Mouse (Mus musculus) neural tube, embryonic 14.5 days (tissue): ENCODE measurements around the gene Psma2. TPM values are rescaled to one million over a fixed set of nuclear protein-coding genes. Genes with fewer than 3 reads are reported as not detected.

Experiments used
- ATAC-seq: fragments of 200-750 bp; cut with Nextera tagmentation; 2 replicates; pipeline ENCODE4 v1.8.0; 2017; ENCODE audit warnings: low read depth, mild to moderate bottlenecking, moderate TSS enrichment, moderate library complexity
- H3K27ac ChIP-seq: fragments of 300-500 bp; sonication (generic); 2 replicates; pipeline ENCODE4 v1.5.1; 2014; ENCODE audit warnings: low read depth, mild to moderate bottlenecking, control low read depth, low read length, moderate library complexity, mixed read lengths
- H3K27me3 ChIP-seq: fragments of 300-500 bp; sonication (generic); 2 replicates; pipeline ENCODE4 v1.6.1; 2014; ENCODE audit warnings: low read length; ENCODE audit not compliant: control insufficient read depth, insufficient read depth
- H3K36me3 ChIP-seq: fragments of 300-500 bp; sonication (generic); 2 replicates; pipeline ENCODE4 v1.6.1; 2014; ENCODE audit warnings: low read length, mixed read lengths; ENCODE audit not compliant: control insufficient read depth, insufficient read depth
- H3K4me1 ChIP-seq: fragments of 300-500 bp; sonication (generic); 2 replicates; pipeline ENCODE4 v1.6.1; 2014; ENCODE audit warnings: low read length; ENCODE audit not compliant: control insufficient read depth, insufficient read depth
- H3K4me2 ChIP-seq: fragments of 300-500 bp; sonication (generic); 2 replicates; pipeline ENCODE4 v1.6.1; 2014; ENCODE audit warnings: mild to moderate bottlenecking, low read depth, low read length, control low read depth
- H3K4me3 ChIP-seq: fragments of 300-500 bp; sonication (generic); 2 replicates; pipeline ENCODE4 v1.5.1; 2014; ENCODE audit warnings: low read depth, low read length, control low read depth, mixed read lengths
- H3K9ac ChIP-seq: fragments of 300-500 bp; sonication (generic); replicated peaks from 2 replicates; pipeline ENCODE4 v1.6.1; 2014; ENCODE audit warnings: low read depth, mild to moderate bottlenecking, control low read depth, low read length, mixed read lengths
- H3K9me3 ChIP-seq: fragments of 300-500 bp; sonication (generic); 2 replicates; pipeline ENCODE4 v1.6.1; 2016; ENCODE audit warnings: low read length; ENCODE audit not compliant: control insufficient read depth
- WGBS: fragments of 180-500 bp; shearing (Covaris S2); extraction: QIAGEN DNeasy Blood & Tissue Kit; methylation state at CpG from one replicate; pipeline ENCODE4 v1.1.7; 2014; 5-methylcytosine and 5-hydroxymethylcytosine counted together
- polyA plus RNA-seq: library from polyadenylated mRNA; unstranded; fragments of >200 nt; fragmentation: Nextera tagmentation; extraction: Ambion mirVana; gene quantifications from 2 replicates; pipeline ENCODE4 v1.2.1, GENCODE M21; 2014

Psma2 gene
- polyA plus RNA-seq, 1 experiment from 2014 or later = 181 TPM

- peak within 1 kb of the TSS; percentile 44 for H3K27ac ChIP-seq
- no peaks in the 10 kb centered on the region for H3K27me3 ChIP-seq
- H3K4me3 ChIP-seq = peak within 1 kb of the TSS; percentile 56
- peaks cover 18% of the 10 kb centered on the region for H3K36me3 ChIP-seq
- peak within 1 kb of the TSS; percentile 89 for H3K9ac ChIP-seq
- 0 out of 2 replicates have a peak, but pooled peaks cover 3% of the 10 kb centered on the region for H3K4me1 ChIP-seq
- H3K9me3 ChIP-seq = no peaks in the 10 kb centered on the region
- ATAC-seq = peak; percentile 98
- WGBS = 3% methylated on average over 29 of the region's 29 CpGs
- peak within 1 kb of the TSS; percentile 78 for H3K4me2 ChIP-seq
Measured at GRCm38 (mm10) chr13:14629726-14630641, 16.9 kb downstream of the Psma2 start, which contains the start of gene AW209491. TSS of gene AW209491 (plus strand) at chr13:14630154.

DNA sequence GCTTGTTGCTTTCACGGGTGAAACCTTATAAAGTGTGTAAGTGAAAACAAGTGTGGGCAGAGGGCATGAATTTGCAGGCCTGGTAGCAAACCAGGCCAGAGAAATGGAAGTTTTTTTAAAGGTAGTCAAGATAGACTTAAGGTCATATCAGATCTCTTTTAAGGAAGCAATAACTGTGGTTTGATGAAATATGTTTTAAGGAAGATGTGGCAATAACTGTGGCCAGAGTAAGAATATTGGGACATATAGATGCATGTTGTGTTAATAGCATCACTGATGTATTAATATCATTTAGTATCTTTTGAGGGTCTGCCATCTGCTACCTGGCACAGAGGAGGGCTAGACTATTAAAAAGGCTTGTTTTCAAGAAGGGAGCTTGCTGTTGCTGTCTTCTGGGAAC lies 27.0 kb downstream of the Psma2 start:
- Histone ChIP-seq H3K9me3 (no peaks in the 10 kb centered on the region), H3K9ac (no peak overlapping the region), H3K4me2 (no peak overlapping the region), H3K36me3 (peaks cover 19% of the 10 kb centered on the region), H3K4me1 (no peaks in the 10 kb centered on the region), H3K27me3 (no peaks in the 10 kb centered on the region), H3K4me3 (no peak overlapping the region), H3K27ac (no peak overlapping the region)
- WGBS = 73% methylated on average over 1 of the region's 1 CpGs
- ATAC-seq = no peak

DNA sequence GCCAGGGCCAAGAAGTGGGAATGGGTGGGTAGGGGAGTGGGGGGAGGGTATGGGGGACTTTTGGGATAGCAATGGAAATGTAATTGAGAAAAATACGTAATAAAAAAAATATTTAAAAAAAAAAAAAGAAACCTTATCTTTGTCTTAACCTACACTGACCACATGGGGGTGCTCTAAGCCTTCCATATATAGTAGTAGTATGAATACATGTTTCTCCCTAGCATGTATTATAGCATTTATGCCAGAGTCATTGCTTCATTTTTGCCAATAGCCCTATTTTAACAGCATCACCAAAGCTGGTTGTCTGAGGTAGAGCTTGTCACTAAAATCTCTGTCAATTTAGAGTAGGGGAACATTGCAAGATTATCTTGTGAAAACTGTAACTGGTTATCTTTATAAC lies 36.3 kb downstream of the Psma2 start:
- no peaks in the 10 kb centered on the region for H3K27me3 ChIP-seq
- peak; percentile 81; the same call in 1 of the 2 replicates for ATAC-seq
- no peak overlapping the region for H3K9ac ChIP-seq
- 48% methylated on average over 1 of the region's 1 CpGs for WGBS
- no peak overlapping the region for H3K27ac ChIP-seq
- H3K4me2 ChIP-seq = no peak overlapping the region
- H3K4me3 ChIP-seq = no peak overlapping the region
- no peaks in the 10 kb centered on the region for H3K9me3 ChIP-seq
- no peaks in the 10 kb centered on the region for H3K4me1 ChIP-seq
- no peaks in the 10 kb centered on the region for H3K36me3 ChIP-seq

DNA sequence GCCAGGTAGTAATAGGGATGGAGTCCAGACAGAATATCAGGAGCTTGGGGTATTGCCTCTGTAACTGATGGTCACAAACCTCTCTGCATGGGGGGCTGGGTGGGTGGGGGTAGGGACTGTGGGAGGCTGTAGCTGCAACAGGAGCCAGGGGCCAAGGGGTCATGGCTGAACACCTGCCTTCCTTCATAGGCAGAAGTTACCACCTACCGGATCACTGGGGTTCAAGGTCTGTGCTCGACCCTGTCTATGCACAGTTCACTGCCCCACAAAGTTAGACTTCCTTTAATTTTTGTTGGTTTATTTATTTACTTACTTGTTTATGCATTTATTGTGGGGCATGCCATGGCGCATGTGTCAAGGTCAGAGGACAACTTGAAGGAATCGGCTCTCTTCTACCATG lies 54.1 kb downstream of the Psma2 start:
- no peaks in the 10 kb centered on the region for H3K36me3 ChIP-seq
- H3K27ac ChIP-seq = no peak overlapping the region
- no peaks in the 10 kb centered on the region for H3K4me1 ChIP-seq
- no peaks in the 10 kb centered on the region for H3K27me3 ChIP-seq
- 90% methylated on average over 4 of the region's 4 CpGs for WGBS
- H3K4me2 ChIP-seq = no peak overlapping the region
- ATAC-seq = no peak
- no peak overlapping the region for H3K4me3 ChIP-seq
- H3K9ac ChIP-seq = no peak overlapping the region
- no peaks in the 10 kb centered on the region for H3K9me3 ChIP-seq

- no peak overlapping the region for H3K4me2 ChIP-seq
- H3K27ac ChIP-seq = no peak overlapping the region
- no peaks in the 10 kb centered on the region for H3K4me1 ChIP-seq
- 0 out of 2 replicates have a peak, but pooled peaks have one; percentile 51 for ATAC-seq
- no peak overlapping the region for H3K9ac ChIP-seq
- no peaks in the 10 kb centered on the region for H3K36me3 ChIP-seq
- no peak overlapping the region for H3K4me3 ChIP-seq
- no peaks in the 10 kb centered on the region for H3K27me3 ChIP-seq
- 27% methylated on average over 2 of the region's 2 CpGs for WGBS
- H3K9me3 ChIP-seq = no peaks in the 10 kb centered on the region
Measured at GRCm38 (mm10) chr13:14670342-14670741, 57.3 kb downstream of the Psma2 start.

- Histone ChIP-seq H3K9ac (no peak overlapping the region), H3K4me3 (no peak overlapping the region), H3K27me3 (no peaks in the 10 kb centered on the region), H3K9me3 (no peaks in the 10 kb centered on the region), H3K36me3 (no peaks in the 10 kb centered on the region), H3K27ac (no peak overlapping the region), H3K4me1 (no peaks in the 10 kb centered on the region), H3K4me2 (no peak overlapping the region)
- no peak for ATAC-seq
- WGBS = 73% methylated on average over 3 of the region's 3 CpGs
Measured at GRCm38 (mm10) chr13:14688955-14689354, 75.9 kb downstream of the Psma2 start.

DNA sequence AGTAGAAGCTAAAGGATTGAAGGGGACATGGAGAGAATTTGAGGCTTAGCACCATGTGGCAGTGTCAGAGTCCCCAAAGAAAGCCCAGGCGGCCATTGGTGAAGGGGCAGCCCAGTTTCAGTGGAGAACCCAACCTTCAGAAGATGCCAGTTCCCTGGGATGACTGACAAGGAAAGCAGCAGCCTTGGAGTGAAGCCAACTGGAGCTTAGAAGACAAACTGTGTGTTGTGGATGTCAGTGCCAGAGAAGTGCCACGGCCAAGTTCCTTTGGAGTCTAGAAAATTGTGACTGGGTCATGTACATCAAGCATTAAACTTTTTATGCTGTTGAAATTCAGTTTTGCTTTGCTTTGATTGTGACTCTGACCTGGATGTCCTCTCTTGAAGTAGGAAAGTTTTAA lies 103.8 kb downstream of the Psma2 start:
- WGBS = 82% methylated on average over 2 of the region's 2 CpGs
- Histone ChIP-seq H3K4me1 (no peaks in the 10 kb centered on the region), H3K27me3 (no peaks in the 10 kb centered on the region), H3K4me2 (no peak overlapping the region), H3K4me3 (no peak overlapping the region), H3K9ac (no peak overlapping the region), H3K27ac (no peak overlapping the region), H3K36me3 (no peaks in the 10 kb centered on the region), H3K9me3 (no peaks in the 10 kb centered on the region)
- ATAC-seq = no peak

GRCm38 (mm10) chr13:14717755-14718154 lies 104.7 kb downstream of the Psma2 start:
- no peak overlapping the region for H3K4me2 ChIP-seq
- no peak overlapping the region for H3K4me3 ChIP-seq
- 69% methylated on average over 3 of the region's 3 CpGs for WGBS
- H3K9ac ChIP-seq = no peak overlapping the region
- ATAC-seq = no peak
- no peak overlapping the region for H3K27ac ChIP-seq
- no peaks in the 10 kb centered on the region for H3K4me1 ChIP-seq
- no peaks in the 10 kb centered on the region for H3K9me3 ChIP-seq
- no peaks in the 10 kb centered on the region for H3K27me3 ChIP-seq
- no peaks in the 10 kb centered on the region for H3K36me3 ChIP-seq
